Mouse (Mus musculus): ENCODE data around the gene Dolpp1. TPM values are rescaled to one million over a fixed set of nuclear protein-coding genes. Genes with fewer than 3 reads are reported as not detected.

The Dolpp1 gene
- total and polyA plus RNA-seq, 3 experiments, result 17.9 to 22.3 (median 19.2) TPM

GRCm38 (mm10) chr2:30360626-30361025, 31.4 kb upstream of the Dolpp1 start:
- peaks cover 0 to 17% of the 10 kb centered on the region in 2 experiments for H3K36me3 ChIP-seq (replicated peaks in 1 of 2; ENCODE audit: control insufficient read depth in 1 of 2, insufficient read depth in 1 of 2, low read length in 1 of 2)
- H3K4me2 ChIP-seq (ENCODE audit: insufficient read depth, low read depth, poor library complexity, severe bottlenecking), result no peak overlapping the region
- H3K4me1 ChIP-seq (ENCODE audit: control insufficient read depth in 1 of 2, insufficient read depth in 2 of 2), result peaks cover 20 to 33% of the 10 kb centered on the region in 2 experiments
- DNase-seq (ENCODE audit: extremely low read depth), result no peak
- dilution Hi-C loops (cut with MboI; ENCODE audit: extremely low pct_ligation_motif_present, extremely low pct_unique_long_range_greater_than_20kb, low sequenced_read_pairs) (no loop called here), in situ Hi-C loops (cut with MboI; ENCODE audit: low pct_ligation_motif_present, low pct_unique_long_range_greater_than_20kb, low sequenced_read_pairs) (no loop called here)
- no peak overlapping the region for H3K27ac ChIP-seq (ENCODE audit: insufficient read depth, low read depth)
- peaks cover 6% of the 10 kb centered on the region for H3K9me3 ChIP-seq (replicated peaks; ENCODE audit: low read length)
- no peak overlapping the region for H3K9ac ChIP-seq (ENCODE audit: insufficient read depth, low read depth)
- H3K4me3 ChIP-seq (replicated peaks in 1 of 3; ENCODE audit: low read depth in 2 of 3, low read length in 2 of 3, poor library complexity in 1 of 3), result no peak overlapping the region
- no peaks in the 10 kb centered on the region for H3K79me2 ChIP-seq (replicated peaks; ENCODE audit: control insufficient read depth, extremely low read depth, insufficient read depth, poor library complexity, severe bottlenecking)
- TF ChIP-seq CTCF (conservative IDR thresholded peaks at IDR 0.05 in 1 of 2, IDR thresholded peaks at IDR 0.05 in 1 of 2; ENCODE audit: low read depth in 2 of 2, low read length in 2 of 2) (no peak), ELF1 (IDR thresholded peaks at IDR 0.05; ENCODE audit: low read depth, low read length) (no peak), POLR2A (IDR thresholded peaks at IDR 0.05; ENCODE audit: low read depth, low read length) (no peak), RAD21 (IDR thresholded peaks at IDR 0.05; ENCODE audit: low read depth, low read length) (no peak), BHLHE40 (IDR thresholded peaks at IDR 0.05; ENCODE audit: low read depth, low read length) (no peak), SMC3 (IDR thresholded peaks at IDR 0.05; ENCODE audit: low read depth, low read length) (no peak), IRF4 (IDR thresholded peaks at IDR 0.05; ENCODE audit: low read depth, low read length) (no peak), GABPA (IDR thresholded peaks at IDR 0.05; ENCODE audit: insufficient replicate concordance, low read depth, low read length) (no peak), E2F4 (IDR thresholded peaks at IDR 0.05; ENCODE audit: insufficient replicate concordance, low read depth, low read length) (no peak), RCOR1 (conservative IDR thresholded peaks at IDR 0.05; ENCODE audit: low read depth, low read length) (no peak), MXI1 (IDR thresholded peaks at IDR 0.05; ENCODE audit: low read depth, low read length) (no peak), MAFK (IDR thresholded peaks at IDR 0.05; ENCODE audit: insufficient replicate concordance, low read length) (no peak), SIN3A (IDR thresholded peaks at IDR 0.05; ENCODE audit: low read length) (no peak), JUN (IDR thresholded peaks at IDR 0.05; ENCODE audit: insufficient read depth, low read depth, low read length) (no peak), EP300 (IDR thresholded peaks at IDR 0.05; ENCODE audit: low read length) (no peak), ZNF384 (IDR thresholded peaks at IDR 0.05; ENCODE audit: low read depth, low read length) (no peak), ZMIZ1 (IDR thresholded peaks at IDR 0.05; ENCODE audit: low read depth, low read length) (no peak)
- H3K27me3 ChIP-seq (replicated peaks), result no peaks in the 10 kb centered on the region

GRCm38 (mm10) chr2:30362865-30363264, 29.2 kb upstream of the Dolpp1 start:
- in situ Hi-C loops (cut with MboI; ENCODE audit: low pct_ligation_motif_present, low pct_unique_long_range_greater_than_20kb, low sequenced_read_pairs) (no loop called here), dilution Hi-C loops (cut with MboI; ENCODE audit: extremely low pct_ligation_motif_present, extremely low pct_unique_long_range_greater_than_20kb, low sequenced_read_pairs) (no loop called here)

More at GRCm38 (mm10) chr2:30362865-30363264, 29.2 kb upstream of the Dolpp1 start:
- no peak overlapping the region for H3K4me2 ChIP-seq (ENCODE audit: insufficient read depth, low read depth, poor library complexity, severe bottlenecking)
- no peaks in the 10 kb centered on the region for H3K79me2 ChIP-seq (replicated peaks; ENCODE audit: control insufficient read depth, extremely low read depth, insufficient read depth, poor library complexity, severe bottlenecking)
- H3K27ac ChIP-seq (ENCODE audit: insufficient read depth, low read depth), result no peak overlapping the region
- peak; percentile 15 for DNase-seq (ENCODE audit: extremely low read depth)
- H3K4me3 ChIP-seq (replicated peaks in 1 of 3; ENCODE audit: low read depth in 2 of 3, low read length in 2 of 3, poor library complexity in 1 of 3), result no peak overlapping the region
- H3K9me3 ChIP-seq (replicated peaks; ENCODE audit: low read length), result peaks cover 6% of the 10 kb centered on the region
- H3K9ac ChIP-seq (ENCODE audit: insufficient read depth, low read depth), result no peak overlapping the region
- no peak for TF ChIP-seq MEF2A (IDR thresholded peaks at IDR 0.05; ENCODE audit: borderline replicate concordance, low read depth, low read length)
- TF ChIP-seq CTCF (conservative IDR thresholded peaks at IDR 0.05 in 1 of 2, IDR thresholded peaks at IDR 0.05 in 1 of 2; ENCODE audit: low read depth in 2 of 2, low read length in 2 of 2), result peak; percentile 28 to 44; a peak in 3 of 4 replicates
- no peak for TF ChIP-seq BHLHE40 (IDR thresholded peaks at IDR 0.05; ENCODE audit: low read depth, low read length)
- TF ChIP-seq NELFE (IDR thresholded peaks at IDR 0.05; ENCODE audit: low read depth, low read length), result no peak
- no peak for TF ChIP-seq E2F4 (IDR thresholded peaks at IDR 0.05; ENCODE audit: insufficient replicate concordance, low read depth, low read length)
- no peak for TF ChIP-seq EP300 (IDR thresholded peaks at IDR 0.05; ENCODE audit: low read length)
- H3K27me3 ChIP-seq (replicated peaks), result no peaks in the 10 kb centered on the region
- peaks cover 3 to 15% of the 10 kb centered on the region in 2 experiments for H3K36me3 ChIP-seq (replicated peaks in 1 of 2; ENCODE audit: control insufficient read depth in 1 of 2, insufficient read depth in 1 of 2, low read length in 1 of 2)
- peaks cover 13 to 27% of the 10 kb centered on the region in 2 experiments for H3K4me1 ChIP-seq (ENCODE audit: control insufficient read depth in 1 of 2, insufficient read depth in 2 of 2)
